Mouse (Mus musculus) lung, postnatal 0 days (tissue): ENCODE results near the gene Olfr12. TPM values are rescaled to one million over a fixed set of nuclear protein-coding genes. Genes with fewer than 3 reads are reported as not detected.

Experiments
- ATAC-seq: fragments of 200-750 bp; cut with Nextera tagmentation; 2 replicates; pipeline ENCODE4 v1.8.0; 2017; ENCODE audit warnings: moderate library complexity
- DNase-seq: peaks from one replicate; pipeline ENCODE4 v3.0.0-alpha.2; 2016; ENCODE audit warnings: low spot score
- H3K27ac ChIP-seq: fragments of 300-500 bp; sonication (generic); 2 replicates; pipeline ENCODE4 v1.5.1; 2014; ENCODE audit warnings: antibody characterized with exemption, mild to moderate bottlenecking, low read length, mixed read lengths
- H3K27me3 ChIP-seq: fragments of 300-500 bp; sonication (generic); replicated peaks from 2 replicates; pipeline ENCODE4 v1.6.1; 2014; ENCODE audit warnings: low read length, mixed read lengths; ENCODE audit not compliant: insufficient read depth
- H3K36me3 ChIP-seq: fragments of 300-500 bp; sonication (generic); 2 replicates; pipeline ENCODE4 v1.6.1; 2014; ENCODE audit warnings: low read length, mixed read lengths; ENCODE audit not compliant: insufficient read depth
- H3K4me1 ChIP-seq: fragments of 300-500 bp; sonication (generic); 2 replicates; pipeline ENCODE4 v1.6.1; 2014; ENCODE audit warnings: antibody characterized with exemption, low read depth, low read length, mixed read lengths; ENCODE audit not compliant: insufficient read depth
- H3K4me2 ChIP-seq: fragments of 300-500 bp; sonication (generic); replicated peaks from 2 replicates; pipeline ENCODE4 v1.6.1; 2014; ENCODE audit warnings: low read depth, mild to moderate bottlenecking, low read length, moderate library complexity, mixed read lengths
- H3K4me3 ChIP-seq: fragments of 300-500 bp; sonication (generic); 2 replicates; pipeline ENCODE4 v1.5.1; 2014; ENCODE audit warnings: low read depth, low read length
- H3K9ac ChIP-seq: fragments of 300-500 bp; sonication (generic); replicated peaks from 2 replicates; pipeline ENCODE4 v1.6.1; 2014; ENCODE audit warnings: low read depth, mild to moderate bottlenecking
- H3K9me3 ChIP-seq: fragments of 300-500 bp; sonication (generic); 2 replicates; pipeline ENCODE4 v1.6.1; 2016; ENCODE audit warnings: low read length, mixed read lengths
- CTCF ChIP-seq: IDR thresholded peaks from 2 replicates; pipeline ENCODE4 v1.5.1; 2016; ENCODE audit warnings: antibody characterized with exemption, mild to moderate bottlenecking
- EP300 ChIP-seq: IDR thresholded peaks from 2 replicates; pipeline ENCODE4 v1.6.1; 2016; ENCODE audit warnings: antibody characterized with exemption, mild to moderate bottlenecking, control low read depth
- WGBS: fragments of 180-500 bp; shearing (Covaris S2); extraction: QIAGEN DNeasy Blood & Tissue Kit; methylation state at CpG from one replicate; pipeline ENCODE4 v1.1.7; 2014; 5-methylcytosine and 5-hydroxymethylcytosine counted together
- polyA plus RNA-seq: library from polyadenylated mRNA; unstranded; fragments of >200 nt; fragmentation: Nextera tagmentation; extraction: Ambion mirVana; gene quantifications from 2 replicates; pipeline ENCODE4 v1.2.1, GENCODE M21; 2015

The Olfr12 gene
- not detected in 2 replicates for polyA plus RNA-seq

GRCm38 (mm10) chr1:92617488-92617887 is at the start of gene Olfr12:
Gene Olfr12, plus strand, starts transcription at chr1:92617788.
- H3K27me3 ChIP-seq: no peaks in the 10 kb centered on the region
- WGBS: 63% methylated on average over 2 of the region's 2 CpGs
- H3K4me2 ChIP-seq: no peak within 1 kb of the TSS
- no peak for TF ChIP-seq EP300
- TF ChIP-seq CTCF: no peak
- no peaks in the 10 kb centered on the region for H3K4me1 ChIP-seq
- H3K9ac ChIP-seq: no peak within 1 kb of the TSS
- no peak for ATAC-seq
- no peak for DNase-seq
- H3K9me3 ChIP-seq: no peaks in the 10 kb centered on the region
- H3K27ac ChIP-seq: no peak within 1 kb of the TSS
- no peak within 1 kb of the TSS for H3K4me3 ChIP-seq
- H3K36me3 ChIP-seq: no peaks in the 10 kb centered on the region

GRCm38 (mm10) chr1:92571022-92571421 is 46.6 kb upstream of the Olfr12 start, which contains the start of gene Olfr1413:
Gene Olfr1413, plus strand, starts transcription at chr1:92571322.
- TF ChIP-seq EP300 (no peak), CTCF (no peak)
- DNase-seq (no peak), ATAC-seq (no peak)
- no peak within 1 kb of the TSS for H3K9ac ChIP-seq
- no peaks in the 10 kb centered on the region for H3K27me3 ChIP-seq
- WGBS: 88% methylated on average over 3 of the region's 3 CpGs
- H3K4me2 ChIP-seq: no peak within 1 kb of the TSS
- no peak within 1 kb of the TSS for H3K4me3 ChIP-seq
- no peak within 1 kb of the TSS for H3K27ac ChIP-seq
- no peaks in the 10 kb centered on the region for H3K9me3 ChIP-seq
- no peaks in the 10 kb centered on the region for H3K36me3 ChIP-seq
- H3K4me1 ChIP-seq: no peaks in the 10 kb centered on the region

- 83% methylated on average over 2 of the region's 2 CpGs for WGBS
- ATAC-seq (no peak), DNase-seq (no peak)
- Histone ChIP-seq H3K36me3 (no peaks in the 10 kb centered on the region), H3K4me3 (no peak within 1 kb of the TSS), H3K9me3 (no peaks in the 10 kb centered on the region), H3K27me3 (no peaks in the 10 kb centered on the region), H3K27ac (no peak within 1 kb of the TSS), H3K9ac (no peak within 1 kb of the TSS), H3K4me1 (no peaks in the 10 kb centered on the region), H3K4me2 (no peak within 1 kb of the TSS)
- TF ChIP-seq EP300 (no peak), CTCF (no peak)
Observed at GRCm38 (mm10) chr1:92585479-92585878, 32.1 kb upstream of the Olfr12 start, which contains the start of gene Olfr1412. Gene Olfr1412, plus strand, starts transcription at chr1:92585779.

GRCm38 (mm10) chr1:92594111-92594510 is 23.5 kb upstream of the Olfr12 start, which contains the start of gene Olfr1411:
Gene Olfr1411, plus strand, starts transcription at chr1:92594411.
- no peaks in the 10 kb centered on the region for H3K9me3 ChIP-seq
- DNase-seq (no peak), ATAC-seq (no peak)
- H3K4me1 ChIP-seq: no peaks in the 10 kb centered on the region
- H3K27ac ChIP-seq: no peak within 1 kb of the TSS
- TF ChIP-seq CTCF (no peak), EP300 (no peak)
- H3K4me2 ChIP-seq: no peak within 1 kb of the TSS
- H3K4me3 ChIP-seq: no peak within 1 kb of the TSS
- no peak within 1 kb of the TSS for H3K9ac ChIP-seq
- H3K36me3 ChIP-seq: no peaks in the 10 kb centered on the region
- H3K27me3 ChIP-seq: no peaks in the 10 kb centered on the region

- H3K4me1 ChIP-seq: no peaks in the 10 kb centered on the region
- no peaks in the 10 kb centered on the region for H3K9me3 ChIP-seq
- no peaks in the 10 kb centered on the region for H3K36me3 ChIP-seq
- TF ChIP-seq EP300: no peak
- TF ChIP-seq CTCF: no peak
- no peak overlapping the region for H3K4me2 ChIP-seq
- H3K27ac ChIP-seq: no peak overlapping the region
- DNase-seq: no peak
- no peak overlapping the region for H3K4me3 ChIP-seq
- H3K27me3 ChIP-seq: no peaks in the 10 kb centered on the region
- no peak for ATAC-seq
- WGBS: 74% methylated on average over 3 of the region's 3 CpGs
- H3K9ac ChIP-seq: no peak overlapping the region
Observed at GRCm38 (mm10) chr1:92596019-92596418, 21.6 kb upstream of the Olfr12 start.

GRCm38 (mm10) chr1:92605482-92605881 is 12.1 kb upstream of the Olfr12 start, which contains the start of gene Olfr1410:
Gene Olfr1410, plus strand, starts transcription at chr1:92605782.
- ATAC-seq (no peak), DNase-seq (no peak)
- Histone ChIP-seq H3K27me3 (no peaks in the 10 kb centered on the region), H3K36me3 (no peaks in the 10 kb centered on the region), H3K4me3 (no peak within 1 kb of the TSS), H3K9ac (no peak within 1 kb of the TSS), H3K4me1 (no peaks in the 10 kb centered on the region), H3K9me3 (no peaks in the 10 kb centered on the region), H3K4me2 (no peak within 1 kb of the TSS), H3K27ac (no peak within 1 kb of the TSS)
- WGBS: 94% methylated on average over 1 of the region's 1 CpGs
- TF ChIP-seq EP300 (no peak), CTCF (no peak)

- Histone ChIP-seq H3K4me3 (no peak overlapping the region), H3K9ac (no peak overlapping the region), H3K4me1 (no peaks in the 10 kb centered on the region), H3K9me3 (no peaks in the 10 kb centered on the region), H3K36me3 (no peaks in the 10 kb centered on the region), H3K27me3 (no peaks in the 10 kb centered on the region), H3K4me2 (no peak overlapping the region), H3K27ac (no peak overlapping the region)
- no peak for DNase-seq
- ATAC-seq: no peak
- TF ChIP-seq CTCF (no peak), EP300 (no peak)
- 65% methylated on average over 4 of the region's 4 CpGs for WGBS
Observed at GRCm38 (mm10) chr1:92607711-92608110, 9.9 kb upstream of the Olfr12 start.
